Comparison of ENCODE assay signal across 9 mouse cellular contexts in genomic region chr9:35423265-35423664, GRCm38 (mm10). TPM values are rescaled to one million over a fixed set of nuclear protein-coding genes. Genes with fewer than 3 reads are reported as not detected.
DNase-seq lines count a peak whose midpoint lies in the region; ATAC-seq and TF ChIP-seq lines count a peak whose summit lies in the region.
"Had no signal": no experiment of that assay in that cellular context is flagged by ENCODE, and none has a peak within 500 bp of the region (broad histone marks: within the 10 kb centered on the region; RNA-seq: fewer than 3 reads in every experiment).

No protein-coding gene starts in this region.

- no peak for DNase-seq in heart, adult 2 months
- no peak for DNase-seq in testis, postnatal 10 days (ENCODE audit: low spot score)
- DNase-seq in kidney, postnatal 14 days = no peak
- DNase-seq in left cerebral cortex, postnatal 4 days = no peak

- H3K4me3 ChIP-seq in heart, embryonic 14.5 days (ENCODE audit: control insufficient read depth in 1 of 2, insufficient read depth in 1 of 2, low read depth in 1 of 2, low read length in 2 of 2) = peak overlapping the region; percentile 3 to 98; a peak in 3 of 4 replicates
- no peak overlapping the region for H3K4me3 ChIP-seq in heart, adult 2 months
- H3K4me3 ChIP-seq in hindbrain, embryonic 16.5 days (ENCODE audit: low read length) = peak overlapping the region; percentile 26
- peak overlapping the region; percentile 19 for H3K4me3 ChIP-seq in neural tube, embryonic 12.5 days

- H3K4me1 ChIP-seq in heart, embryonic 14.5 days (ENCODE audit: control insufficient read depth in 2 of 2, insufficient read depth in 2 of 2, low read length in 2 of 2) = peaks cover 4 to 32% of the 10 kb centered on the region in 2 experiments
- H3K4me1 ChIP-seq in heart, adult 2 months (ENCODE audit: control insufficient read depth, insufficient read depth, low read length) = no peaks in the 10 kb centered on the region; the same call in 1 of the 2 replicates
- peaks cover 27% of the 10 kb centered on the region for H3K4me1 ChIP-seq in hindbrain, embryonic 16.5 days (ENCODE audit: control insufficient read depth, insufficient read depth, low read depth, low read length)
- H3K4me1 ChIP-seq in neural tube, embryonic 12.5 days = peaks cover 43% of the 10 kb centered on the region

- intact Hi-C loops in heart, adult 2 months (cut with DNase I) = loop anchor here (5.0 to 10.0 kb wide), 4 partner anchors 84 to 218 kb away; partner anchors contain the start of genes Srpr and Tirap
- intact Hi-C loops in left cerebral cortex, postnatal 4 days (cut with DNase I) = loop anchor here (5.0 to 10.0 kb wide), 3 partner anchors 102 to 136 kb away; no protein-coding TSS in a partner anchor

- no peak for TF ChIP-seq EP300 in heart, adult 2 months (IDR thresholded peaks at IDR 0.05; ENCODE audit: insufficient read depth, low read depth, low read length)

- H3K79me2 ChIP-seq in heart, adult 2 months (replicated peaks; ENCODE audit: control insufficient read depth, insufficient read depth, low read length) = no peaks in the 10 kb centered on the region

- TF ChIP-seq POLR2A in heart, adult 2 months (IDR thresholded peaks at IDR 0.05; ENCODE audit: insufficient read depth, low read depth, low read length) = no peak

- no peaks in the 10 kb centered on the region for H3K27me3 ChIP-seq in heart, embryonic 14.5 days (ENCODE audit: control insufficient read depth, insufficient read depth, low read length)
- no peaks in the 10 kb centered on the region for H3K27me3 ChIP-seq in heart, adult 2 months (ENCODE audit: control insufficient read depth, insufficient read depth, low read length)
- peaks cover 9% of the 10 kb centered on the region for H3K27me3 ChIP-seq in hindbrain, embryonic 16.5 days (replicated peaks; ENCODE audit: control insufficient read depth, insufficient read depth, low read length)
- no peaks in the 10 kb centered on the region for H3K27me3 ChIP-seq in neural tube, embryonic 12.5 days (replicated peaks)

- H3K4me2 ChIP-seq in heart, embryonic 14.5 days (ENCODE audit: low read length) = peak overlapping the region; percentile 84
- H3K4me2 ChIP-seq in hindbrain, embryonic 16.5 days (ENCODE audit: low read length) = peak overlapping the region; percentile 80
- peak overlapping the region; percentile 81 for H3K4me2 ChIP-seq in neural tube, embryonic 12.5 days (replicated peaks)

- WGBS in heart, embryonic 14.5 days = 50% methylated on average over 4 of the region's 4 CpGs
- WGBS in heart, adult 2 months = 50% methylated on average over 4 of the region's 4 CpGs
- WGBS in hindbrain, embryonic 16.5 days = 13% methylated on average over 4 of the region's 4 CpGs
- 9% methylated on average over 4 of the region's 4 CpGs for WGBS in neural tube, embryonic 12.5 days

- no peak for TF ChIP-seq CTCF in heart, adult 2 months (IDR thresholded peaks at IDR 0.05)

- H3K36me3 ChIP-seq in heart, embryonic 14.5 days (ENCODE audit: control insufficient read depth, insufficient read depth, low read length) = no peaks in the 10 kb centered on the region
- H3K36me3 ChIP-seq in heart, adult 2 months (ENCODE audit: control insufficient read depth, insufficient read depth, low read length) = no peaks in the 10 kb centered on the region
- no peaks in the 10 kb centered on the region for H3K36me3 ChIP-seq in hindbrain, embryonic 16.5 days (ENCODE audit: control insufficient read depth, insufficient read depth, low read length)
- H3K36me3 ChIP-seq in neural tube, embryonic 12.5 days = no peaks in the 10 kb centered on the region
- H3K36me3 ChIP-seq: G1E had no signal

- peak overlapping the region; percentile 54; the same call in 1 of the 2 replicates for H3K9ac ChIP-seq in heart, embryonic 14.5 days (ENCODE audit: low read length)
- no peak overlapping the region for H3K9ac ChIP-seq in heart, adult 2 months (ENCODE audit: low read depth, low read length)
- peak overlapping the region; percentile 41 for H3K9ac ChIP-seq in hindbrain, embryonic 16.5 days (ENCODE audit: low read depth, low read length)
- H3K9ac ChIP-seq in neural tube, embryonic 12.5 days = no peak overlapping the region

- no peaks in the 10 kb centered on the region for H3K9me3 ChIP-seq in heart, embryonic 14.5 days (ENCODE audit: control insufficient read depth, low read length)
- H3K9me3 ChIP-seq in hindbrain, embryonic 16.5 days (ENCODE audit: control insufficient read depth, low read length) = no peaks in the 10 kb centered on the region
- H3K9me3 ChIP-seq in neural tube, embryonic 12.5 days = no peaks in the 10 kb centered on the region
- H3K9me3 ChIP-seq: G1E had no signal

- H3K27ac ChIP-seq in heart, embryonic 14.5 days (replicated peaks in 1 of 2; ENCODE audit: control insufficient read depth in 1 of 2, insufficient read depth in 1 of 2, low read depth in 2 of 2, low read length in 2 of 2) = no peak overlapping the region
- H3K27ac ChIP-seq in heart, adult 2 months = no peak overlapping the region
- no peak overlapping the region for H3K27ac ChIP-seq in hindbrain, embryonic 16.5 days (ENCODE audit: low read depth, low read length)
- H3K27ac ChIP-seq in neural tube, embryonic 12.5 days = no peak overlapping the region

- ATAC-seq in heart, embryonic 14.5 days (ENCODE audit: insufficient number of reproducible peaks, insufficient read depth, low FRiP score, low read depth) = no peak
- peak; percentile 61 for ATAC-seq in activated CD4-positive, CD25-positive, alpha-beta regulatory T cell, adult 4 months
- no peak for ATAC-seq in hindbrain, embryonic 16.5 days
- ATAC-seq in neural tube, embryonic 12.5 days (ENCODE audit: low FRiP score, low read depth) = no peak

RNA-seq across cellular contexts. Expression of gene Cdon, which starts 2.3 kb away (rescaled TPM):
- 6.2 and 8.1 TPM in 2 replicates for polyA plus RNA-seq in heart, embryonic 14.5 days (2014; fragmentation: Nextera tagmentation; extraction: Ambion mirVana)
- 10 to 100 TPM in 1 of 2 experiments, 1 to 10 TPM in 1; 9.7 to 10.2 TPM for total RNA-seq in heart, adult 2 months (2021)
- polyA plus RNA-seq in heart, adult 2 months (2012; rRNA removed) = 6.0 and 10.9 TPM in 2 replicates
- 1 to 10 TPM; 2.4 to 4.4 TPM for polyA plus RNA-seq in activated CD4-positive, CD25-positive, alpha-beta regulatory T cell, adult 4 months (2017; shearing (Covaris generic))
- polyA plus RNA-seq in hindbrain, embryonic 16.5 days (2015; fragmentation: Nextera tagmentation; extraction: Ambion mirVana) = 2.9 and 3.7 TPM in 2 replicates
- polyA plus RNA-seq in neural tube, embryonic 12.5 days (2016; fragmentation: Nextera tagmentation; extraction: Ambion mirVana) = 8.5 and 9.5 TPM in 2 replicates
- total RNA-seq in left cerebral cortex, postnatal 4 days (2021) = 10 to 100 TPM; 13.0 to 14.1 TPM

Comparison
In these comparisons a context has a peak if more than half of its experiments do, and no peak if none do; other contexts are left out.
1. H3K9ac ChIP-seq: peak in heart, embryonic 14.5 days (single experiment) and hindbrain, embryonic 16.5 days (single experiment); none in heart, adult 2 months (single experiment) and neural tube, embryonic 12.5 days (single experiment).
2. Peak in every context shown above with its lines, with median percentiles within 50 percentile points of each other: H3K4me2 ChIP-seq.